Mouse (Mus musculus) adrenal gland, adult 18-20 months (tissue): ENCODE data around the gene Ptprb. TPM values are rescaled to one million over a fixed set of nuclear protein-coding genes. Genes with fewer than 3 reads are reported as not detected.

Source experiments
- DNase-seq, 2 experiments: peaks; one replicate each; pipeline ENCODE4 v3.0.0; 2021 to 2022; ENCODE audit warnings: low spot score in 2 of 2
- long read RNA-seq, 2 experiments: library from polyadenylated mRNA; stranded (forward); transcript quantifications; one replicate each; pipeline ENCODE4 v2.0.0; 2021
- total RNA-seq, 2 experiments: library from RNA; stranded (reverse); gene quantifications; 1 replicate in 1 of 2; 2 replicates in 1 of 2; pipeline ENCODE4 v1.2.3; 2021

Ptprb gene
- total RNA-seq: 10 to 100 TPM; 34.6 to 34.8 TPM
- long read RNA-seq, experiment 1, full-length matches to known transcripts: 1 of 7 reads
- long read RNA-seq, experiment 1, partial matches to known transcripts: 2 of 7 reads
- long read RNA-seq, experiment 1, other reads (novel, unspliced or antisense): 4 of 7 reads
- long read RNA-seq, experiment 2, full-length matches to known transcripts: 1 of 8 reads
- long read RNA-seq, experiment 2, partial matches to known transcripts: 4 of 8 reads
- long read RNA-seq, experiment 2, other reads (novel, unspliced or antisense): 3 of 8 reads

DNA sequence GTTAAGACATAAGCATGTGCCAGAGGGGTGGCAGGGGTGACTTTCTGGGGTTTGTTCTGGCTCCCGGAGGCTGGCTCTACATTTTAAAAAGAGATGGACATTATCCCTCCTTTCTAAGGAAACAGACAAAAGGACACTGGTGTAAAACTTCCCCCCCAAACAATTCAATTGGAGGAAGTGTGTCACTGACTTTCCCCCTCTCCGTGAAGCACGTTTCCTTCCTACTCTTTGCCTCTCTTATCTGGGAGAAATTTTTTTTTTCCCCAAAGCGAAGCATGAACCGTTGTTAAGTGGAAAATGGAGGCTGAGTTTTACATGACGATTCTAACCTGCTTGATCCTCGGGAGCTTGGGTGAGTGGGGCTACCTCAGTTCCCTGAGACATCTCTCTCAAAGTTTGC lies at the start of gene Ptprb:
Gene Ptprb, plus strand, starts transcription at position 244 of the 400 bp plus-strand sequence.
- DNase-seq: no peak

DNA sequence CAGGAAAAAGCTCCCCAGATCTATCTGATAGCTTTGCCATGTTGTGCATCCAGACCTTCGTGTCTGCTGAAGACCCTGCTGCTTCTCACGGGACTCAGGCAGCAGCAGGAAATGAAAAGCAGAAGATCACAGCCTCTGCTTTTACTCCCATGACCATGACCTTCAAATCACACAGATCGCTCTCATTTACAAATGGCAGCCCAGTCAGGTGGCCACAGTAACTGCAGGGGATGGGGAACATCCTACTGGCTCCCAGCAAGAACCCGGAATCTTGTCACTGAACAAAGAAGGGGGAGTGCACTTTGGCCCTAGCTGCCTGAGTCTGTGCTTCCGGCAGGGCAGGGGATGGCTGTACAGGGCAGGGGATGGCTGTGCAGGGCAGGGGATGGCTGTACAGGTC lies 40.0 kb upstream of the Ptprb start:
- DNase-seq: no peak

DNA sequence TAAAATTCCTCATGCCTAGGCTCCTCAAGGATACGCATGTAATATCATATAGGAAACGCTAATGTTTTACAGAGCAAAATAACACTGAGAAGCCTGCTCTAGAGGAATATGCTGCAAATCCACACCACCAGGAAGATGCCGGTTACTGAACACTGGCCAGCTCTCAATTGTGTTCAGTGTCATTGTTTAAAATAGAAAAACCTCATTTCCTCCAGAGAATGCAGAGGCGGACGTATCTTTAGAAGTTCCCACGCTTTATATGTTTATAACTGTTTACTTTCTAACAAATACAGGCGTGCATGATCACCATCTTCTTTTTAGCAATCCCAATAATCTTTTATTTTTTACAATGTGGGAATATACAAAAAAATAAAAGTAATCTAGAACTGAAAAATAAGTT lies 33.1 kb upstream of the Ptprb start:
- DNase-seq: no peak

DNA sequence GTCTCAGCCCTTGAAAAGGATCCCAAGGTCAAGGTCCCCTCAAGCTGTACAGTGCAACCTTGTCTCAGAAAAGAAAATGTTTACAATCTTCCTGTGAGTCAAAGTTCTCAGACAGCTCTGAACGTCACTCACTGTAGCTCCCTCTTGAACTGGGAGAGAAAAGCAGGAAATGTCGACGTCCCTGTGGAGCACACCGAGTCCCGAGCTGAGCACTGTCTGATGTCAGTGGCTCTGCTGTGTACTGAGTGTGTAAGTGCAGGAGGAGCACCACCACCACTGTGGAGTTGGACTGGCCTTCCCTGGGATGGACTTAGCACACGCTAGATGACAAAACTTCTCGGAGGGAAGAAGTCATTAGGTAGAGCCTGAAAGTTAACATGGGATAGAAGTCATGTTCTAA lies 31.9 kb upstream of the Ptprb start:
- no peak for DNase-seq

DNA sequence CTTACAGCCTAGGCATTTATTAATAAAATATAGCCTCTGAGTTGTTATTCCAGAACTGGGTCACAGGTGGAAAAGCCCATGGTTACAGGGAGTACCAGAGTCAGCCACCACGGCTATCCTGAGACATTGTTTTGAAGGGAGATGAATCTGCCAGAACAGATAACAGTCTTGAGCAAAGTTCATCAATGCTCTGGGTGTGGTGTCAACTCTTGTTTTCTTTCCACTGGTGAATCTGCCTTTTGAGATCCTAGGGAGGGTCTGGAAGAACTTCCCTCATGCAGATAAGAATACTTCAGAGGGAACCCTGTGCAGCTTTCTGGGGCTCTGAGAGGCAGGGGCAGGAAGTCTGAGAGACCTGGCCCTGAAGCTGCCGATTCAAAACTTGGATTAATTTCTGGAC lies 29.7 kb upstream of the Ptprb start:
- DNase-seq: no peak

DNA sequence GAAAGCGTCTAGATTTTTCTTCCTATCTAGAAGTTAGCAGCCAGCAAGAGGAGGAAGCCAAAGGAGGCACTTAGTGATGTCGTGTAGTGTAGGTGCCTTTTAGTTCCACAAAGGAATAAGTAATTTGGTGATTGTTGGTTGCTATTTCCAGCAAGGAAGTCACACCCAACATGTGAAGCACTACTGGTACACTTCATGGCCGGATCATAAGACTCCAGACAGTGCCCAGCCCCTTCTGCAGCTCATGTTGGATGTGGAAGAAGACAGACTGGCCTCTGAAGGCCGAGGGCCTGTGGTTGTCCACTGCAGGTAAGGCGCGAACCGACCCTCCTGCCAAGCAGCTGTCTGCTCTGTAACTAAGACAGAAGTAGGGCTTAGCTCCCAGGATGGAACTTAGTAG lies 22.7 kb upstream of the Ptprb start:
- DNase-seq: no peak

DNA sequence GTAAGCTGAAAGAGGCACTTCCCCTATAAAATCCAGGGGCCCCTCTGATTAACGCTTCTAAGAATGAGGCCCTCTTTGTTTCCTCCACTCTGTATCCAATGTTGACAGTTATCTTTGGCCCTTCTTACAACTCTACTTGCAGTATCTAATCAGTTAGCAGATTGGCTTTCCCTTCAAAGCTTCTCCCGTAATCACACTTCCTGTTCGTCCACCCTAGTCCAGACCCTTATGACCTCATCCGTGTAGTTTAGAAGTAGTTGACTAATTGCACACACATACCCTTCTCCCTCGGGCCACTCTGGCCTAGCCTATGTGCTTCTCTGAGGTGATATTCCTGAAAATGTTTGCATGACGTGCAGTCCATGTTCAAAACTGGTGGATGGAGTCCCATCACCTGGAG lies 21.4 kb upstream of the Ptprb start:
- no peak for DNase-seq

DNA sequence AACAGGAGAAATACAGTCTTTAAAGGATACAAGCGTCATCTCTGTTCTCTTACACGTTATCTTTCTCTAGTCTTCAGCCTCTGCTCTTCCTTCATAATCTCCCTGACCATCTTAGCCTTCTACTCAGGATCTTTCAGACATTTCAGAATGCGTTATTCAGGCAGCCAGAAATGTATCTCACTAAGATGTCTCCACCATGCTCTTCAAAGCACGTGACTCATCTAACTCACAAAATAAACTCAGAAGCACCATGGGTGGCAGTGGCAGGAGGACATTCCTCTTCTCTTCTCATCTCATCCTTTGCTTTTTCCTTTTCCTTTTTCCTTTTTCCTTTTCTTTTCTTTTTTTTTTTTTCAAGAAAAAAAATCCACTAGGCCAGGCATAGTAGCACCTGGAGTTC lies 16.0 kb upstream of the Ptprb start:
- DNase-seq: no peak

DNA sequence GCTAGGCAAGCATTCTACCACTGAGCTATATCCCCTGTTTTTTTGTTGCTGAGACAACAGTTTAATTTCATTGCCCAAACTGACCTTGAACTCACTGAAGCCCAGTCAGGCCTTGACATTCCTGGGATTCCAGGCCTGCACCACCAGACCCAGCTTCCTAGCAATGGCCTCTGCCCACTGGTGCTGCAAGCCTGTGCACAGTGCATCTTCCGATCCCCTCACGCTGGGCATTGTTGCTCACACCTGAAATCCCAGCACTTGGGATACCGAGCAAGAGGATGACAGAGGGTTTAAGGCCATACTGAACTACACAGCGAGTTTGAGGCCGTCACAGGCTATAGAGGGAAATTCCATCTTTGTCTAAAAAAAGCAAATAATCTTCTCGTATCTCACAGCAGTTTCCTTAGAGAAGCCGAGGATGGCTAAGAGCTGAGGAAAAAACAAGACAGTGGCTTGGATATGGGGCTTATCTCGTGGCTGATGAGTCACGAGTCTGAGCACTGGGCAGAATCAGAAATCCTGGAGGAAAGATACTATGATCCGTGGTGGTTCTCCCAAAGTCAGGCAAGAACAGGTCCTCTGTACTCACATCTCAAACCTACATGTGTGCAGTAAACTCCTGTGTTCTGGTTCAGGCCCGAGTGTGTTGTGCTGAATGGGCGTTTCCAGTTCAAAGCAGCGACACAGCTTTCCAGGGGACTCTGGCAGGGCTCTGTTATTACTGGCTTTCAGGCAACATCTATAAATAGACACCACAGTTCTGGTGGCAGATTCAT lies 14.5 kb upstream of the Ptprb start:
- DNase-seq: peak in 1 of 2 experiments; percentile 34

DNA sequence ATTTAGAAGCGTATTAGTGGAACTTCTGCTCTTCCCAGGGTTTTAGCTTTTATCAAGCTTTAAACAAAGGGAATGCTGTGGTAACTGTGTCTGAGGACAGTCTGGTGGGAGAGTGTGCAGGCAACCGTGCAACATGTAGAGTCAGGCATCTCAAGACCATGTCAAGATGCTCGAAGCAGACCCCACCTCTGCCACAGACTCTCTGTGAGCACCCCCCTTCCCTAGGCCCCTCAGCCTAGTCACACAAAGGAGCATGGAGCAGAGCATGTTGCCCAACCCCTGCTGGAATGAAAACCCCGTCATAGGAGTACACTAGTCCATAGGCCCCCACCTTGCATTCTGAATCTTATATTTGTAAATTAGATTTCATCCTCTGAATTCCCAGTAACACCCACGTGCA lies 13.8 kb upstream of the Ptprb start:
- no peak for DNase-seq

DNA sequence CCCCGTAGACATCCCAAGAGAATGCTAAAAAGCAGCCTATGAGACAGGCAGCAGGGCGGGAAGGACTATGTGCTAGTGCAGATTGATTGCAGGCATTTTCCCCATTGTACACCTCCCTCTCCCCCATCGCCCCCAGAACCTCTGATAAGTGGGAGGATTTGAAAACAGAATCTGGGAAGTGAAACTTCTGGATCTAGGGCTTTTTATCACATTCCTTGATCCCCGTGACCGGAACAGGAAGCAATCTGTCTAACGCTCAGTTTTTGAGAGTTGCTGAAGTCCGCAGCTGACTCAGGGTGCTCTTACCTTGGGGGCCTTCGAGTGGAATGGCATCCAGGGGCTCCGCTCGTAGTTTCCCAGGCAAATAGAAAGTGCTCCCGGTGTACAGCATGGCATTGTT lies 10.8 kb upstream of the Ptprb start:
- DNase-seq: no peak

DNA sequence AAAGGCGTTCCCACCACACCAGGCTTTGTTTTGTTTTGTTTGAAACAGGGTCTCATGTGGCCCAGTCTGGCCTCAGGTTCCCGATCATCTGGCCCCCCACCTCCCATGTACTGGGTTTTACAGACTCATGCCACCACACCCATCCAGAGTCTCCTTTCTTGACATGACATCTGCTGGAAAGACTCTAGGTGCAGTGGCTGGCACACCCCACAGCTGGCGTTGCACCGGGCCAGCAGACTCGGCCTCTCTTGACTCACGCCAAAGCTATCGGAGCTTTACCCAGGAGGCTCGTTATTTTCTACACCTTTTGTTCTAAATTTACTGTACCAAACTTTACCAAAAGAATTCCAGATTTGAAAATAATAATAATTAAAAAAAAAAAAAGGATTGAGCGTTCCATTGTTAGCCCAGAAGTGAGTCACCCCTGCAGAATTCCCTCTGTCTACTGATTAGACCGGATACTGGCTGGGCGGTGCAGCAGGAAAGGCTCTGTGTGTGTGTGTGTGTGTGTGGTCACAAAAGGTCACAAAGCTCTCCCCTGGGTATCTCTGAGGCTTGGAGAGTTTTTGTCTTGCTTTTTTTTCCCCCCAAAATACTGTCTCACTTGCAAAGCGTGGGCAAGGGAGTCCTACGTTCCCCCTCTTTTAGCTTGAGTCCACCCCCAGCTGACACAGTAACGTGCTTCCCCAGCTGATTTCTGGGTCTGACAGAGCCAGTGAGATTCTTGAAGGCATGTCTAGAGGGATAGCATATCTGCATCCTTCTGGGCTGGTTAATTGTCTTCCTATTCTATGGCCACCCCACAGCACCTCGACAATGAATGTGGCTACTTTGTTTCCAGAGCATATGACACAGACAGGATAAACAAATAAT lies 8.5 kb upstream of the Ptprb start:
- peak in 1 of 2 experiments; percentile 39 for DNase-seq

DNA sequence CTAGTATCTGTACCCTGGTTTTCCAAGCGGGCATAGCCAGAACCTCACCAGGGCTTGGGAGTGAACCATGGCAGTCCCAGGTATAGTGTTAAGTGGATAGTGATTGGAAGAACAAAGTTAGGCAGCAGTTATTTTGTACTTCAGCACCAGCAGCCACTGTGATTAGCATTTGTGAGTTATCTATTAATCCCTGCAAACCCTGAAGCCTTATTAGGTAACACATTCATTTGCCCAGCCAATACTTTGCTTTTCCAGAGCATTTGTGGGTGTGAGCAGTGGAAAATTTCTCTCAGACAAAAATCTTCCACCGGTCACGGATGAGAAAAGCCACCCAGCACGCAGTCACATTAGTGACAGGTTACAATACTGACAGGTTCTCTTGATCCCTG lies 7.9 kb upstream of the Ptprb start:
- no peak for DNase-seq

DNA sequence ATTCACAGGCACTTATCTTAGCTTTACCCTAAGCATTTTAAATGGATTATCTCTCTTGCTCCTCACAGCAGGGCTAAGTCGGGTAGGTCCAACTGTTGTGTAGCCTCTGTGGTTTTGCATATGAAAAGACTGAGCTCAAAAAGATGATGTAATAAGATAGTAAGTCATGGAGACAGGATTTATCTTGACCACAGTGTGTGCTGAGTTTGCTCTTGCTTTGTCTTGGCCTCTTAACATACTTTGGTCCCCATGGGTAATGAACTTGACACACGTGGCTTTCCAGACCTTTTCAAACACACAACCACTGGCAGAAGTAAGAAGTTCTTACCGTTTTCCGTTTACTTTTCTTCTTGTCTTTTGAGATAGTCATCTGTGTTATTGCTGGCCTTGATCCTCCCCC lies 7.0 kb upstream of the Ptprb start:
- DNase-seq: no peak

DNA sequence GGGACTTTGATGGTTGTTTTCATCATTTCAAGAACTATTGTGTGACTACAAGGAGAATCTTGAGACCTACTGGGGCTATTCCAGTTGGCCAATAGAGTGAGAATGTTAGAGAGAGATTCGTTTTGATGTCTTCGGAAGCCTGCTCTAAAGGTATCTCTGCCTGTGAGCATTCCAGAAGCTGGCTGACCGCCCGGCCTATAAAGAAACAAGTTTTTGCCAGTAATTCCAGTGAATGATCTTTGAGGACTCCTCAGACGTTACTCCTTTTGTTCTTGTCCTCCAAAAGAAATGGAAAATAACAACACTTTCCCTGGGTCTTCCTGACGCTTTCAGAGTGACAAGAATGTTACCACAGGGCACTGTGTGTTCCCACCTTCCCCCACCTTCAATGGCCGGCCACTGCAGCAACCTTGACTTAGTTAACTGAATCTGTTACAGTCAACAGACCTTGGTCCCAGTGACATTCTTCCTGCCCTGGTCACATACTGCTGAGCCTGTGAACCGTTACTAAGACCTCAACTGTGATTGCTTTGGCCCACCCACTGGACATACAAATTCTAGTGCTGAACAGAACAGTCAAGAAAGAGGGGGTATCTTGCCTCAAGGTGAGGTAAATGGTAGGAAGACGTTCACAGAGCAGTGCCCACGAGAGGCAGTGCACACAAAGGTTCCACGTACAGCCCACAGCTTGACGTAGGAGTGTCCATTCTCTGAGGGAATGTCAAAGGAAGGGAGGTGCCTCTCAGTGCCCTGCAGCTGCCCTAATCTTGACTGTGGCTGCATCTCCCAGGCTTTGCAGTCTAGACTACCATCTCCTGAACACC lies 4.5 kb upstream of the Ptprb start:
- DNase-seq: no peak

DNA sequence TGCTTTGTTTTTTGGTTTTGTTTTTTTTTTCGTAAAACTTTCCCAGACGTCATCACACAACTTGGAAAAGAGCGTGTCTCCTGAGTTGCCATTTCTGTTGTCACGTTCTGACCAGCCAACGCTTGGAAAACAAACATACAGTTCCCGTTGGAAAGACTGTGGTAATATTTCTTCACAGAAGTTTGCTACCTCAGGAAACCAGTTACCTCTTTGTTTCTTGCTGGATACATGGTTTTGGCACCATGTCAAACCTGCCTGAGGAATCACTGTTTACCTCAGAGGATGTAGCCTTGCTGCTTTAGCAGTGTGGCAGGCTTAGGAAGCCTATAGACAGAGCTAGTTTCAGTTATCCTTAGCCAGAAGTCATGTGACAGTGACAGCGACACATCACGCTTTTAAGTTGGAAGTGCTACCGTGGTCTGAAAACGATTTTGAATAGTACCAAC lies 3.8 kb upstream of the Ptprb start:
- DNase-seq: no peak

DNA sequence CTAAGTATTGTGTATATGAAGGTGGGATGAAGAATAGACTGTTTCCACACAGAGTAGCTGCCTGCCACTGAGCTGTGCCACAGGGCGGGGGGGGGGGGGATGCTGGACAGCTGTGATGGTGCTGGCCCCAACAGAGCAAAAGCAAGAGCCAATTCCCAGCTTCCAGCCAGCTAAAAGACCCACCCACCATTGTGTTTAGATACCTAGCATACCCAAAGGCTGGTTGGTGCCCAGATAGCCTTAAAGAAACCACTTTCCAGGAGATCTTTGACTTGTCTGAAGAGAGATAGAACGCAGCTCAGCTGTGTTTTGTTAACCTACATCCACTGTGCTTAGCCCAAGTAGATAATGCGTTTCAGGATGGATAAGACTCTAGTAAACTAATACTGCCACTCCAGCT lies 3.2 kb upstream of the Ptprb start:
- DNase-seq: no peak

DNA sequence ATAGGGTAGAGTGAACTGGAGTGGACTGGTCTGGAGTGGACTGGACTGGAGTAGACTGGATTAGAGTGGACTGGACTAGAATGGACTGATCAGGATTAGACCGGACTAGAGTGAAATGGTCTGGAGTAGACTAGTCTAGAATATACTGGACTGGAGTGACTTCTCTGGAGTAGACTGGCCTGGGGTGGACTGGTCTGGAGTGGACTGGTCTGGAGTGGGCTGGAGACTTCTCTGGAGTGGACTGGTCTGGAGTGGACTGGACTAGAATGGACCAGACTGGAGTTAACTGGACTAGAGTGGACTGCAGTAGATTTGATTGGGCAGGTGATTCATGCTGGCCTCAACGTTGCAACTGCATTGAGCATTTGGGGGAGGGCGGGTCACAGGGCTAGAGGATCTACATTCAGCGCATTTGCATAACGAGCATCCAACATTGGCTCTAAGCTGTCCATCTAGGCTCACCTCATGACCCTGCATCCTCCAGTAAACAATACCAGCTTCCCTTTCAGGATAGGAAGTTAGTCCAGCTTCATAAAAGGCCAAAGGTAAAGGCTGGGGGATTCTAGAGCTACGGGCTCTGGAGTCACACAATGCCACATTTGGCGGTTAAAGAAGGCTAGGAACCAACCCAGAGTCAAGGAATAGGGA lies 11.5 kb downstream of the Ptprb start:
- no peak for DNase-seq

DNA sequence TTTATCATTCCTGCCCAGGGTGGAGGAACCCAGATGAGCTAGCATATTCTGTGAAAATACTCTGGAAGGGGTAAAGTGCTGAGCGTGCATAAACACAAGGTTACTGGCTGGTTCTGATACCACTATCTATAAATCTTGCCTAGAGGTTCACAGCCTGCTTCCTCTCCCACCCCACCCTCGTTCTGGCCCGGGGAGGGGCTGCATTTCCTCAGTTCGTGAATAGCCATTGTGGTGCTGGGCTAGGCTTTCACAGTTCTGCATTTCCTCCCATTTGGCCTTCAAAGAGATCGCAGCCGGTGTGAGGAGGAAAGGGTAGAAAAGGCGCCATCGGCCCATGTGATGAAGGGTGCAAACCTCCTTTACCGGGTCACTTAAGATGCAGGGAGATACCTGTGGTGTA lies 12.8 kb downstream of the Ptprb start:
- no peak for DNase-seq

DNA sequence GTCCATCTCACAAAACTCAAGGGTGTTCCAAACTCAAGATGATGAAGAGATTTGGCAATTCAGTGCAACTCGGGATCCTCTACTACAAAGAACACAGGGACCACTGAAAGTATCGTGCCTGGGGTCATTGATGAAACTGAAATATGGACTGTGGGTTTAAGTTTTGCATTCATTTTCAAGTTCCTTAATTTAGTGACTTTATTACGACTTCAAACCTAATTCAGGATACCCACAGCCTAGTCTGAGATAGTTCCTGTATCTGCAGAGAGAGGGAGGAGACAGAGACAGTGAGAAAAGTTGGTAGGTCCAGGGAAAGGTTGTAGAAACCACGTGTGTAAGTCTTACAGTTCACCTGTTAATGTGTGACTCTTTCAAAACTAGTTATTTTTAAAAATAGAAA lies 15.2 kb downstream of the Ptprb start:
- no peak for DNase-seq
